Mouse (Mus musculus) ES-Bruce4 (cell line): ENCODE results near the gene Apon.

Experiments
- CTCF ChIP-seq: IDR thresholded peaks from one replicate; pipeline ENCODE4 v1.8.1; 2011; ENCODE audit warnings: low read depth, low read length
- POLR2A ChIP-seq: IDR thresholded peaks from one replicate; pipeline ENCODE4 v1.8.1; 2011; ENCODE audit warnings: low read length; ENCODE audit not compliant: insufficient read depth

DNA sequence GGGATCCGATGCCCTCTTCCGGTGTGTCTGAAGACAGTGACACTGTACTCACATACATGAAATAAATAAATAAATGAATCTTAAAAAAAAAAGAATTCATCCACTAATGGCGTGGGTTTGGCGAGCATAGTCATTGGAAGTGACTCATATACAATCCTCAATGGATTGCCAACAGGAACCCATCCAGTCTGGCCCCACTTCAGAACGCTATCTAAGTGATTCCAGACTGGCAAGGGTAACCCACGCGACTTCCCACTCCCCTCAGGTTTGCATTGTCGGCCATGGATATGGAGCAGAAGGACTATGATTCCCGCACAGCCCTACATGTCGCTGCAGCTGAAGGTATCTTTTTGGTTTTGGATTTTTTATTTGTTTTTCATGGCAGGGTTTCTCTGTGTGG is 45.6 kb upstream of the Apon start:
- TF ChIP-seq CTCF: no peak
- TF ChIP-seq POLR2A: no peak
